Mouse (Mus musculus) CD4-positive, CD25-positive, alpha-beta regulatory T cell, adult 9 weeks (primary cell): ENCODE results near the gene Cyp2c29. TPM values are rescaled to one million over a fixed set of nuclear protein-coding genes. Genes with fewer than 3 reads are reported as not detected.

Experiments used
- polyA plus RNA-seq: library from polyadenylated mRNA; unstranded; fragments of 100-300 nt; shearing (Covaris generic); gene quantifications from one replicate; pipeline ENCODE4 v1.2.1, GENCODE M21; 2017

Cyp2c29 gene
- polyA plus RNA-seq, result not detected

GRCm38 (mm10) chr19:39269105-39269504 lies at the start of gene Cyp2c29:
Cyp2c29 (plus strand) TSS chr19:39269405.

Other genes with a start within 250 kb of the Cyp2c29 start
- not detected for gene Cyp2c65, start 208.4 kb upstream of the Cyp2c29 start, polyA plus RNA-seq
- not detected for gene Cyp2c66, start 155.5 kb upstream of the Cyp2c29 start, polyA plus RNA-seq
- not detected for gene Cyp2c38, start 193.7 kb downstream of the Cyp2c29 start, polyA plus RNA-seq
- not detected for gene Cyp2c39, start 241.5 kb downstream of the Cyp2c29 start, polyA plus RNA-seq